Mouse (Mus musculus): Measurements from ENCODE around the gene Thsd7b. TPM values are rescaled to one million over a fixed set of nuclear protein-coding genes. Genes with fewer than 3 reads are reported as not detected.
"Not testable (repeated sequence)": the region's sequence is repeated elsewhere in the genome, so short reads cannot be mapped to it uniquely, and the experiment has no call there.

Thsd7b gene
- polyA plus RNA-seq, 1 experiment: 0.20 TPM

- Histone ChIP-seq H3K36me3 (ENCODE audit: control insufficient read depth, insufficient read depth, low read length) (no peaks in the 10 kb centered on the region), H3K27me3 (ENCODE audit: control insufficient read depth, insufficient read depth, low read length) (no peaks in the 10 kb centered on the region), H3K4me3 (ENCODE audit: low read depth, low read length) (no peak overlapping the region), H3K4me1 (ENCODE audit: control insufficient read depth, insufficient read depth, insufficient read length, low read length) (no peaks in the 10 kb centered on the region), H3K27ac (ENCODE audit: insufficient read depth, low read depth, low read length) (no peak overlapping the region)
- TF ChIP-seq CTCF (IDR thresholded peaks at IDR 0.05; ENCODE audit: extremely low read depth, insufficient read length, insufficient replicate concordance, low read depth, low read length): no peak
- no peak for TF ChIP-seq POLR2A (IDR thresholded peaks at IDR 0.05; ENCODE audit: low read depth, low read length)
- 56% methylated on average over 2 of the region's 2 CpGs for WGBS
Measured at GRCm38 (mm10) chr1:130222904-130223303, 949.8 kb downstream of the Thsd7b start.

- Histone ChIP-seq H3K36me3 (ENCODE audit: control insufficient read depth, insufficient read depth, low read length) (no peaks in the 10 kb centered on the region), H3K4me1 (ENCODE audit: control insufficient read depth, insufficient read depth, insufficient read length, low read length) (no peaks in the 10 kb centered on the region), H3K4me3 (ENCODE audit: low read depth, low read length) (no peak overlapping the region), H3K27me3 (ENCODE audit: control insufficient read depth, insufficient read depth, low read length) (no peaks in the 10 kb centered on the region), H3K27ac (ENCODE audit: insufficient read depth, low read depth, low read length) (no peak overlapping the region)
- TF ChIP-seq CTCF (IDR thresholded peaks at IDR 0.05; ENCODE audit: extremely low read depth, insufficient read length, insufficient replicate concordance, low read depth, low read length) (no peak), POLR2A (IDR thresholded peaks at IDR 0.05; ENCODE audit: low read depth, low read length) (no peak)
- WGBS: 62% methylated on average over 3 of the region's 3 CpGs
Measured at GRCm38 (mm10) chr1:130245563-130245962, 972.5 kb downstream of the Thsd7b start.

DNA sequence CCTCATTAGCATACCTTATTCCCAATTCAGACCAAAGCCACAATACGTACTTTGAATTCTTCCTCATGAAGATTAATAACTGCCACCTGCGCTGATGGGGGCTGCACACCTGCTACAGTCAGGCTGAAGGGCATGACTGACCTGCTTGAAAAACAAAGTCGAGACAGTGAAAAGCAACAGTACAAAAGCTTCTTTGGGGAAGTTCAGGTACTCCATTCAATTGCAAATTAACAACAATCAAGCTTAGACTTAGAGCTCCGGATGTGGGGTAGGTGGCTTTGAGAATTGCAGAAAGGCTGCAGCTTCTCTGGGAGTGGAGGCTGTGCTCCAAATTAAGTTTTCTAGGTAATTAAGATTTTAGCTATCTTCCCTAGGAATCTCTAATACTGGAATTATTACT, 973.2 kb downstream of the Thsd7b start:
- H3K36me3 ChIP-seq (ENCODE audit: control insufficient read depth, insufficient read depth, low read length); H3K4me3 ChIP-seq (ENCODE audit: low read depth, low read length); H3K4me1 ChIP-seq (ENCODE audit: control insufficient read depth, insufficient read depth, insufficient read length, low read length); H3K27me3 ChIP-seq (ENCODE audit: control insufficient read depth, insufficient read depth, low read length); H3K27ac ChIP-seq (ENCODE audit: insufficient read depth, low read depth, low read length): not testable (repeated sequence)
- WGBS: 89% methylated on average over 4 of the region's 4 CpGs

DNA sequence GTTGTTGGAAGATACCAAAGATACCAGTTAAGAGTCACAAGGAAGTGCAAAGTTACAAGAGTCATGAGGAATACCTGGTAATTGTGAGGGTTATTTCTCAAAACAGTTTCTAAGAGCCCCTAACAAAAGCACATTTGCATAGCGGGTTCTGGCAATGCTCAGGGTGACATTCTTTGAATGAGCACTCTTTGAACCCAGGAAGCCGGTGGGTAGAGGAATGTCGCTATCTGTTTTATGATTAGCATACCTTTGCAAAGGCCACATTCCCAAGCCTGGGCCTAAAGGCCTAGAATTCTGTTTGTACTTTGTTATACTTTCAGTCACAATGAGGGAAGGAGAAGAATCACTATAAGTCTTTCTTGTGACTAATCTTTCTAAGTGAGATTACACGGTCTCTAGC, 973.8 kb downstream of the Thsd7b start:
- WGBS: 84% methylated on average over 4 of the region's 4 CpGs

GRCm38 (mm10) chr1:130262046-130262445, 988.9 kb downstream of the Thsd7b start:
- 66% methylated on average over 6 of the region's 6 CpGs for WGBS
- no peak for TF ChIP-seq POLR2A (IDR thresholded peaks at IDR 0.05; ENCODE audit: low read depth, low read length)
- TF ChIP-seq CTCF (IDR thresholded peaks at IDR 0.05; ENCODE audit: extremely low read depth, insufficient read length, insufficient replicate concordance, low read depth, low read length): no peak
- Histone ChIP-seq H3K27ac (ENCODE audit: insufficient read depth, low read depth, low read length) (no peak overlapping the region), H3K27me3 (ENCODE audit: control insufficient read depth, insufficient read depth, low read length) (no peaks in the 10 kb centered on the region), H3K36me3 (ENCODE audit: control insufficient read depth, insufficient read depth, low read length) (no peaks in the 10 kb centered on the region), H3K4me3 (ENCODE audit: low read depth, low read length) (no peak overlapping the region), H3K4me1 (ENCODE audit: control insufficient read depth, insufficient read depth, insufficient read length, low read length) (no peaks in the 10 kb centered on the region)

More for the DNA sequence above, 973.8 kb downstream of the Thsd7b start:
- not testable (repeated sequence) for H3K36me3 ChIP-seq (ENCODE audit: control insufficient read depth, insufficient read depth, low read length); H3K4me3 ChIP-seq (ENCODE audit: low read depth, low read length); H3K27ac ChIP-seq (ENCODE audit: insufficient read depth, low read depth, low read length); H3K27me3 ChIP-seq (ENCODE audit: control insufficient read depth, insufficient read depth, low read length); H3K4me1 ChIP-seq (ENCODE audit: control insufficient read depth, insufficient read depth, insufficient read length, low read length)

All from small intestine, adult 2 months (tissue).